Mouse (Mus musculus) CH12.LX (cell line): ENCODE results near the gene Rnf6.

Source experiments
- CTCF ChIP-seq, 2 experiments: IDR thresholded peaks in 1 of 2; conservative IDR thresholded peaks in 1 of 2; 2 replicates each; pipeline ENCODE4 v1.5.1; 2011 to 2012; ENCODE audit warnings: low read depth in 2 of 2, low read length in 2 of 2, improper control_type of control experiment in 1 of 2, inconsistent platforms in 1 of 2, mild to moderate bottlenecking in 1 of 2, moderate library complexity in 1 of 2
- EP300 ChIP-seq: IDR thresholded peaks from 2 replicates; pipeline ENCODE4 v1.6.1; 2011; ENCODE audit warnings: low read length, improper control_type of control experiment
- JUN ChIP-seq: IDR thresholded peaks from 2 replicates; pipeline ENCODE4 v1.6.1; 2011; ENCODE audit warnings: low read depth, mild to moderate bottlenecking, low read length, improper control_type of control experiment, moderate library complexity; ENCODE audit not compliant: insufficient read depth
- KAT2A ChIP-seq: IDR thresholded peaks from 2 replicates; pipeline ENCODE4 v1.6.1; 2012; ENCODE audit warnings: low read length, improper control_type of control experiment, inconsistent platforms; ENCODE audit not compliant: insufficient replicate concordance
- MEF2A ChIP-seq: IDR thresholded peaks from 2 replicates; pipeline ENCODE4 v1.6.1; 2014; ENCODE audit warnings: low read depth, mild to moderate bottlenecking, inconsistent platforms, low read length, improper control_type of control experiment, borderline replicate concordance
- MXI1 ChIP-seq: IDR thresholded peaks from 2 replicates; pipeline ENCODE4 v1.6.1; 2011; ENCODE audit warnings: mild to moderate bottlenecking, low read depth, low read length, improper control_type of control experiment
- NELFE ChIP-seq: IDR thresholded peaks from 2 replicates; pipeline ENCODE4 v1.6.1; 2011; ENCODE audit warnings: low read depth, low read length, improper control_type of control experiment
- POLR2A ChIP-seq: IDR thresholded peaks from 2 replicates; pipeline ENCODE4 v1.6.1; 2011; ENCODE audit warnings: low read depth, mild to moderate bottlenecking, improper control_type of control experiment, low read length
- RAD21 ChIP-seq: IDR thresholded peaks from 2 replicates; pipeline ENCODE4 v1.6.1; 2011; ENCODE audit warnings: low read depth, mild to moderate bottlenecking, low read length, improper control_type of control experiment, moderate library complexity
- USF1 ChIP-seq: IDR thresholded peaks from 2 replicates; pipeline ENCODE4 v1.6.1; 2014; ENCODE audit warnings: low read depth, mild to moderate bottlenecking, inconsistent platforms, low read length, improper control_type of control experiment
- USF2 ChIP-seq: conservative IDR thresholded peaks from 2 replicates; pipeline ENCODE4 v1.6.1; 2011; ENCODE audit warnings: low read depth, low read length, improper control_type of control experiment
- ZC3H11A ChIP-seq: IDR thresholded peaks from 2 replicates; pipeline ENCODE4 v1.6.1; 2012; ENCODE audit warnings: low read depth, mild to moderate bottlenecking, inconsistent platforms, low read length, improper control_type of control experiment

GRCm38 (mm10) chr5:146267776-146268175 is 46.4 kb upstream of the Rnf6 start:
- TF ChIP-seq CTCF (conservative IDR thresholded peaks at IDR 0.05 in 1 of 2, IDR thresholded peaks at IDR 0.05 in 1 of 2; ENCODE audit: low read depth in 2 of 2, low read length in 2 of 2) (no peak), POLR2A (no peak), KAT2A (no peak), USF1 (no peak), JUN (no peak), MXI1 (no peak), USF2 (no peak), NELFE (no peak), EP300 (no peak), ZC3H11A (no peak), RAD21 (no peak), MEF2A (no peak)
